Comparison of ENCODE assay signal across 19 mouse cellular contexts in the genomic region with DNA sequence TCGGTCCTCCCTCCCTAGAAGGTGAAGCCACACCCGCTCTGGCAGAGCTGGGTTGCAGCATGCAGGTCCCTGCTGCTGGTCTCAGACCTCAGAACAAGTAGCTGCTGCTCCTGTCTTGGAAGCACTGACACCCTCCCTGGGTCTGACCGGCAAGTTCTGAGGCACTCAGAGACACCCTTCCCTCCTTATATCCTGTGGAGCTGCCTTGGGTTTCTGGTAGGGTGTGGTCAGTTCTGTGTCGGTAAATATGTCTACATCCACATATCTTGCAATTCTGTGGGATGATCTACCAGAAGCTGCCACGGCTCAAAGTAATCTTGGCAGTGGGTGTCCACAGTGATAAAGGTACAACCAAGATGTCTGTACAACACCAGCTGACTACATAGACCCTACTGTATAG. TPM values are rescaled to one million over a fixed set of nuclear protein-coding genes. Genes with fewer than 3 reads are reported as not detected.
"Had no signal": no experiment of that assay in that cellular context is flagged by ENCODE, and none has a peak within 500 bp of the region (broad histone marks: within the 10 kb centered on the region; RNA-seq: fewer than 3 reads in every experiment).

No protein-coding gene starts in this region.

- ATAC-seq: lung, postnatal 0 days had no signal

- H3K9me3 ChIP-seq: limb, embryonic 12.5 days; midbrain, embryonic 12.5 days had no signal

- H3K4me2 ChIP-seq: limb, embryonic 12.5 days; midbrain, embryonic 12.5 days had no signal

- H3K36me3 ChIP-seq: limb, embryonic 12.5 days; midbrain, embryonic 12.5 days had no signal

- H3K9ac ChIP-seq: limb, embryonic 12.5 days; midbrain, embryonic 12.5 days had no signal

- DNase-seq: kidney, adult 11 months; kidney, adult 9 months; kidney, postnatal 36 days; layer of hippocampus, adult 9-11 months; lung, adult 2 months; lung, postnatal 36 days; right cerebral cortex, postnatal 14 days; thymus, adult 18-20 months; thymus, postnatal 14 days had no signal

- H3K27ac ChIP-seq: kidney, postnatal 0 days; limb, embryonic 12.5 days; midbrain, embryonic 12.5 days had no signal

- H3K4me3 ChIP-seq: limb, embryonic 12.5 days; midbrain, embryonic 12.5 days had no signal

RNA-seq across cellular contexts. Expression of a gene that starts 28.6 kb away (rescaled TPM):
- total RNA-seq: layer of hippocampus, adult 18-20 months; left cerebral cortex, postnatal 36 days; liver, adult 2 months; megakaryocyte, adult 5-6 weeks; midbrain, postnatal 0 days had no signal
- polyA plus RNA-seq: limb, embryonic 12.5 days; midbrain, embryonic 12.5 days; midbrain, postnatal 0 days; neural tube, embryonic 14.5 days had no signal

RNA-seq across cellular contexts. Expression of a gene that starts 43.4 kb away (rescaled TPM):
- total RNA-seq: layer of hippocampus, adult 18-20 months; left cerebral cortex, postnatal 36 days; megakaryocyte, adult 5-6 weeks; midbrain, postnatal 0 days had no signal
- polyA plus RNA-seq: limb, embryonic 12.5 days; midbrain, embryonic 12.5 days; midbrain, postnatal 0 days had no signal
